Mouse (Mus musculus) urinary bladder, postnatal 25 days (tissue): ENCODE measurements at regions not wholly inside any gene's neighbourhood (a gene's known extent, or its start where the extent isn't known, plus 50 kb on each side); places are given as distances from the start of the nearest gene placed in this dataset.
A peak's percentile ranks its signal among the peaks of the same experiment; 100 is the strongest.

ENCODE experiments used
- DNase-seq: peaks from one replicate; pipeline ENCODE4 v3.0.0; 2022; ENCODE audit warnings: low spot score

GRCm38 (mm10) chr2:28351445-28351844, 95.2 kb upstream of the Ppp1r26 start:
- no peak for DNase-seq

GRCm38 (mm10) chr2:28352903-28353302, 93.7 kb upstream of the Ppp1r26 start:
- no peak for DNase-seq

GRCm38 (mm10) chr2:28362199-28362598, 84.4 kb upstream of the Ppp1r26 start:
- DNase-seq: no peak

GRCm38 (mm10) chr2:28364623-28365022, 82.0 kb upstream of the Ppp1r26 start:
- no peak for DNase-seq

GRCm38 (mm10) chr2:28365756-28366155, 80.8 kb upstream of the Ppp1r26 start:
- DNase-seq: no peak

- peak; percentile 63 for DNase-seq
Observed at GRCm38 (mm10) chr2:28374838-28375237, 71.8 kb upstream of the Ppp1r26 start.

GRCm38 (mm10) chr2:28377948-28378822, 68.4 kb upstream of the Ppp1r26 start:
- no peak for DNase-seq

GRCm38 (mm10) chr2:28382051-28382802, 64.4 kb upstream of the Ppp1r26 start:
- DNase-seq: no peak

GRCm38 (mm10) chr2:28384875-28385274, 61.7 kb upstream of the Ppp1r26 start:
- no peak for DNase-seq

- DNase-seq: no peak
Observed at GRCm38 (mm10) chr2:28386784-28387183, 59.8 kb upstream of the Ppp1r26 start.

GRCm38 (mm10) chr2:28387422-28387836, 59.2 kb upstream of the Ppp1r26 start:
- no peak for DNase-seq

GRCm38 (mm10) chr2:28387926-28388325, 58.7 kb upstream of the Ppp1r26 start:
- DNase-seq: no peak

- DNase-seq: no peak
Observed at GRCm38 (mm10) chr2:28389703-28390102, 56.9 kb upstream of the Ppp1r26 start.

- DNase-seq: no peak
Observed at GRCm38 (mm10) chr2:28395391-28395790, 51.2 kb upstream of the Ppp1r26 start.
